Mouse (Mus musculus) embryonic facial prominence, embryonic 12.5 days (tissue): ENCODE results near the gene Ddx28. TPM values are rescaled to one million over a fixed set of nuclear protein-coding genes. Genes with fewer than 3 reads are reported as not detected.

ENCODE experiments used
- ATAC-seq: fragments of 200-750 bp; cut with Nextera tagmentation; 2 replicates; pipeline ENCODE4 v1.8.0; 2017; ENCODE audit not compliant: insufficient number of reproducible peaks, insufficient read depth, low FRiP score, low TSS enrichment
- H3K27ac ChIP-seq: fragments of 300-500 bp; sonication (generic); 2 replicates; pipeline ENCODE4 v1.5.1; 2016; ENCODE audit warnings: mild to moderate bottlenecking
- H3K27me3 ChIP-seq: fragments of 300-500 bp; sonication (generic); 2 replicates; pipeline ENCODE4 v1.6.1; 2016; ENCODE audit warnings: mild to moderate bottlenecking, moderate library complexity
- H3K36me3 ChIP-seq: fragments of 300-500 bp; sonication (generic); 2 replicates; pipeline ENCODE4 v1.6.1; 2016; ENCODE audit warnings: mild to moderate bottlenecking
- H3K4me1 ChIP-seq: fragments of 300-500 bp; sonication (generic); 2 replicates; pipeline ENCODE4 v1.6.1; 2016
- H3K4me2 ChIP-seq: fragments of 300-500 bp; sonication (generic); replicated peaks from 2 replicates; pipeline ENCODE4 v1.6.1; 2016; ENCODE audit warnings: mild to moderate bottlenecking, moderate library complexity
- H3K4me3 ChIP-seq: fragments of 300-500 bp; sonication (generic); 2 replicates; pipeline ENCODE4 v1.5.1; 2016; ENCODE audit warnings: mild to moderate bottlenecking
- H3K9ac ChIP-seq: fragments of 300-500 bp; sonication (generic); 2 replicates; pipeline ENCODE4 v1.6.1; 2016; ENCODE audit warnings: mild to moderate bottlenecking, moderate library complexity
- H3K9me3 ChIP-seq: fragments of 300-500 bp; sonication (generic); 2 replicates; pipeline ENCODE4 v1.6.1; 2016; ENCODE audit warnings: mild to moderate bottlenecking, moderate library complexity
- WGBS: fragments of 180-500 bp; shearing (Covaris S2); methylation state at CpG from one replicate; pipeline ENCODE4 v1.1.7; 2016; 5-methylcytosine and 5-hydroxymethylcytosine counted together
- polyA plus RNA-seq: library from polyadenylated mRNA; unstranded; fragments of >200 nt; fragmentation: Nextera tagmentation; extraction: Ambion mirVana; gene quantifications from 2 replicates; pipeline ENCODE4 v1.2.1, GENCODE M21; 2016

Gene Ddx28
- polyA plus RNA-seq, 1 experiment from 2014 or later: 22.6 TPM

DNA sequence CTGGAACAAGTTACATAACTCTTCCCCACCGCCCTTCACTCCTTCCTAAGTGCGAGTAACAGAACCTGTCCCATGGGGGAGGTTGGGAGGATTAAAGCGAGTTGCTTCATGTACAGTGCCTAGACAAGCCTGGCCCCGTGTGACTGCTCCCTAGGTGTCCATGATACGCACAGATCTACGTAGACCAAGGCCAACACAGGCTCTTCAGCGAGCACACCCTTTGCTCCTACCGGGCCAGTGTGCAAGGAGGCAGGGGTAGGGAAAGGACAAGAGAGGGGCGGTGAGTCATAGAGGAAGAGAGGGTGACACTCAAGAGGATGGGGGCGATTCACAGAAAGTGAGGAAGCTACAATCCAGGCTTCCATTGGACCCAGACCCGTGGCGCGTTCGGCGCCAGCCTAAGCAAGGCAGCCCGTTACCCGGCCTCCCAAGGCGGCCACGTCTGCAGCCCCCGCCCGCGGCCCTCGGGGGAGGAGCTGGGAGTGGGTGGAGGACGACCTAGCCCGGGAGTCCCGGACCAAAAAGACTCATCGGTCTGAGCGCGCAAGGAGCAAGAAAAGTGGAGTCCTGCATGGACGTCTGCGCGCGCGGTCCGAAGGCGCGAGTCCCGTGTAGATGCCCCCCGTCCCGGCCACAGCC, 46.3 kb downstream of the Ddx28 start:
- Histone ChIP-seq H3K4me1 (peaks cover 19% of the 10 kb centered on the region), H3K9ac (peak overlapping the region; percentile 81), H3K27ac (peak overlapping the region; percentile 78), H3K27me3 (no peaks in the 10 kb centered on the region), H3K9me3 (no peaks in the 10 kb centered on the region), H3K4me3 (peak overlapping the region; percentile 76), H3K4me2 (peak overlapping the region; percentile 70), H3K36me3 (peaks cover 3% of the 10 kb centered on the region; the same call in 1 of the 2 replicates)
- ATAC-seq: peak; percentile 71
- WGBS: 1% methylated on average over 40 of the region's 40 CpGs

DNA sequence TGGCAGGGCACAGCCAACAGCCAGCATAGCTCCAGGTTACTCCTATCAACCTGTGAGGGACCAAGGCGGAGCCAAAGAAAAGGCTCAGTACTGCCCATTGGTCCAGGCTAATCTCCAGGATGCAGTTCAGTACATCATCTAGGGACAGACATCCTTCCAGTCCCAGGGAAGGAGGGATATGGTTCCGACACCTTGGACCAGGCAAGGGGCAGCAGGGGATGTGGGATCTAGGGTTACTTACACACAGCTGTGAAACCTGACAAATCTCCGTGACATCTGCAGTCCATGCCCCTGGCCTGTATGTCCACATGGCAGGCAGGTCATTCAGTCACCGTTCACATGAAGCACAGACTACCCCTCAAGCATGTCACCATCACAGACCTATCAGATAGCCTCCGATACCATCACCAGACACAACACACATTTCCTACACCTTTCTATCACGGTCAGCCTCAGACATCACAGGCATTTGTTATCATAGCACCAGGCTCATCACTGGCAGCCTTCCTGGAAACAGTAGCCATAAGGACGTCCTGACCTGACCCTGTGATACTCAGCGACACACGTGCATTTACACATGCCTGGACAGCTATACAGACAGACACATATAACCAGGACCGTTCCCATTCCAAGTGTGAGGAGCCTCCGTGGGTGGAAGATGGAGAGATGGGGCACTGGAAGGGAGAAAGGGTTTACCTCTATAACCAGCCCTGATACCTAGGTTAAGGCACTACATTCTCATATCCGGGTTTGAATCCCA, 47.0 kb downstream of the Ddx28 start:
- Histone ChIP-seq H3K27me3 (no peaks in the 10 kb centered on the region), H3K4me3 (peak overlapping the region; percentile 76), H3K9me3 (no peaks in the 10 kb centered on the region), H3K4me1 (peaks cover 19% of the 10 kb centered on the region), H3K4me2 (peak overlapping the region; percentile 70), H3K27ac (peak overlapping the region; percentile 24; the same call in 1 of the 2 replicates), H3K36me3 (peaks cover 10% of the 10 kb centered on the region; the same call in 1 of the 2 replicates), H3K9ac (peak overlapping the region; percentile 81)
- ATAC-seq: no peak
- 55% methylated on average over 12 of the region's 12 CpGs for WGBS

DNA sequence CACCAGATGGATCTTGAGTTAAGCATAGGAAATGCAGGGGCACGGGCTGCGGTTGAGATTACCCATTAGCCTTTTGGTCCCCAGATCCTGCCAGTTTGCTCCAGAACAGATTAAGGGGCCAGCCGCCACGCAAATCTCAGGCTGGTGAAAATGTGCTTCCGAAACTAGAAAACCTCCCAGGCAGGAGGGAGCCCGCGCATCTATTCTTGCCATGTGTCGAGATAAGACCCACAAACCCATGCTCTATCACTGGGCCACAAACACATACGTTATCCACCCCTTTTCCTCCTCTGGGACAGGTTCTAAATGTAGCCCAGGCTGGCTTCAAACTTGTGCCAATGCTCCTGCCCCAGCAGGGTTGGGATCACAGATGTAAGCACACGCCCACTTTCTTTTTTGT, 50.1 kb downstream of the Ddx28 start:
- H3K27me3 ChIP-seq: no peaks in the 10 kb centered on the region
- no peak overlapping the region for H3K4me2 ChIP-seq
- H3K4me1 ChIP-seq: peaks cover 19% of the 10 kb centered on the region
- no peak overlapping the region for H3K27ac ChIP-seq
- peaks cover 26% of the 10 kb centered on the region for H3K36me3 ChIP-seq
- H3K4me3 ChIP-seq: no peak overlapping the region
- 83% methylated on average over 10 of the region's 10 CpGs for WGBS
- no peak overlapping the region for H3K9ac ChIP-seq
- H3K9me3 ChIP-seq: no peaks in the 10 kb centered on the region
- ATAC-seq: no peak

DNA sequence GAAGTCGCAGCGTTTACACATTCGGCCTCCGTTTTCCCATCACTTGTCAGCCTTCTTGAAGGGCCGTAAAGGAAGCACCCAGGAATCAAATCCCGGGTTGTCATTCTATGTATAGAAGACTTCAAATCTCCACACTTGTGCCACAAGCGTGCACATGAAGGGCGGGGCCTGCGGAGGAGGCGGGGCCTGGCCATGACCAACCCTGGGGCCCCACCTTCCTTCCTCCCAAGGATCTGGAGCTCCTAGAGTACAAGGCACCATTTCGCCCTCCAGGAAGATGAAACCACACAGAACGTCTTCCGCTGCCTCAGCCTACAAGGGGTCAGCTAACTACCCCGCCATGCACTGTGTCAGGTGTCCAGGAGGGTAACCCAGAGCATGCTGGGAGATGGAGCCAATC, 50.6 kb downstream of the Ddx28 start:
- 76% methylated on average over 14 of the region's 14 CpGs for WGBS
- ATAC-seq: no peak
- H3K36me3 ChIP-seq: peaks cover 28% of the 10 kb centered on the region

More for the DNA sequence above, 50.6 kb downstream of the Ddx28 start:
- H3K9ac ChIP-seq: no peak overlapping the region
- no peaks in the 10 kb centered on the region for H3K27me3 ChIP-seq
- H3K4me1 ChIP-seq: peaks cover 15% of the 10 kb centered on the region
- no peak overlapping the region for H3K4me3 ChIP-seq
- no peak overlapping the region for H3K27ac ChIP-seq
- no peak overlapping the region for H3K4me2 ChIP-seq
- H3K9me3 ChIP-seq: no peaks in the 10 kb centered on the region

Other genes starting within 250 kb of the Ddx28 start
- gene Ranbp10, start 184.5 kb downstream of the Ddx28 start, polyA plus RNA-seq: 14.9 and 16.0 TPM in 2 replicates
- gene Tsnaxip1, start 184.2 kb downstream of the Ddx28 start, polyA plus RNA-seq: 0.43 TPM in 1 of 2 replicates, not detected in the other
- gene Cenpt, start 158.6 kb downstream of the Ddx28 start, polyA plus RNA-seq: 59.8 and 60.6 TPM in 2 replicates
- 84.6 and 86.8 TPM in 2 replicates for gene Thap11, start 156.8 kb downstream of the Ddx28 start, polyA plus RNA-seq
- 228 and 268 TPM in 2 replicates for gene Nutf2, start 151.3 kb downstream of the Ddx28 start, polyA plus RNA-seq
- gene Edc4, start 131.0 kb downstream of the Ddx28 start, polyA plus RNA-seq: 70.5 and 72.6 TPM in 2 replicates
- 0.65 and 1.1 TPM in 2 replicates for gene Nrn1l, start 118.3 kb downstream of the Ddx28 start, polyA plus RNA-seq
- gene Pskh1, start 111.4 kb downstream of the Ddx28 start, polyA plus RNA-seq: 42.5 and 44.8 TPM in 2 replicates
- gene Ctrl, start 78.0 kb downstream of the Ddx28 start, polyA plus RNA-seq: 1.9 and 2.2 TPM in 2 replicates
- 22.9 and 31.7 TPM in 2 replicates for gene Psmb10, start 73.4 kb downstream of the Ddx28 start, polyA plus RNA-seq
- gene Lcat, start 68.5 kb downstream of the Ddx28 start, polyA plus RNA-seq: 2.3 and 3.0 TPM in 2 replicates
- gene Slc12a4, start 45.8 kb downstream of the Ddx28 start, polyA plus RNA-seq: 44.3 and 48.2 TPM in 2 replicates
- gene Dpep3, start 32.5 kb downstream of the Ddx28 start, polyA plus RNA-seq: not detected in 2 replicates
- 25.3 and 26.6 TPM in 2 replicates for gene Dus2, start 20.5 kb downstream of the Ddx28 start, polyA plus RNA-seq
- not detected in 2 replicates for gene Dpep2nb, start 5.9 kb downstream of the Ddx28 start, polyA plus RNA-seq
- gene Nfatc3, start 47.0 kb upstream of the Ddx28 start, polyA plus RNA-seq: 7.8 and 9.3 TPM in 2 replicates
- gene Esrp2, start 125.1 kb upstream of the Ddx28 start, polyA plus RNA-seq: 10.4 and 11.3 TPM in 2 replicates
- 18.2 and 18.4 TPM in 2 replicates for gene Pla2g15, start 138.5 kb upstream of the Ddx28 start, polyA plus RNA-seq
- 52.8 and 66.5 TPM in 2 replicates for gene Slc7a6, start 157.0 kb upstream of the Ddx28 start, polyA plus RNA-seq
- 41.7 and 43.4 TPM in 2 replicates for gene Slc7a6os, start 199.1 kb upstream of the Ddx28 start, polyA plus RNA-seq
- gene Prmt7, start 199.1 kb upstream of the Ddx28 start, polyA plus RNA-seq: 56.9 and 57.3 TPM in 2 replicates